ENCODE assay signal across 19 mouse cellular contexts in genomic region chr6:5230261-5230660, GRCm38 (mm10). TPM values are rescaled to one million over a fixed set of nuclear protein-coding genes. Genes with fewer than 3 reads are reported as not detected.
"Had no signal": no experiment of that assay in that cellular context is flagged by ENCODE, and none has a peak within 500 bp of the region (broad histone marks: within the 10 kb centered on the region; RNA-seq: fewer than 3 reads in every experiment).

No protein-coding gene starts in this region.

- H3K4me2 ChIP-seq: limb, embryonic 15.5 days; liver, embryonic 13.5 days; midbrain, embryonic 12.5 days; neural tube, embryonic 13.5 days; stomach, embryonic 15.5 days had no signal

- H3K4me1 ChIP-seq: limb, embryonic 15.5 days; midbrain, embryonic 12.5 days; neural tube, embryonic 13.5 days; stomach, embryonic 15.5 days had no signal

- ATAC-seq: intestine, embryonic 16.5 days; midbrain, embryonic 16.5 days had no signal

- H3K9me3 ChIP-seq: limb, embryonic 15.5 days; liver, embryonic 13.5 days; midbrain, embryonic 12.5 days; neural tube, embryonic 13.5 days; stomach, embryonic 15.5 days had no signal

- H3K4me3 ChIP-seq: limb, embryonic 15.5 days; liver, embryonic 13.5 days; midbrain, embryonic 12.5 days; neural tube, embryonic 13.5 days; stomach, embryonic 15.5 days had no signal

- H3K27ac ChIP-seq: limb, embryonic 15.5 days; liver, embryonic 13.5 days; midbrain, embryonic 12.5 days; neural tube, embryonic 13.5 days; stomach, embryonic 15.5 days had no signal

- H3K27me3 ChIP-seq: limb, embryonic 15.5 days; liver, embryonic 13.5 days; midbrain, embryonic 12.5 days; neural tube, embryonic 13.5 days; stomach, embryonic 15.5 days had no signal

- DNase-seq: layer of hippocampus, adult 9-11 months; layer of hippocampus, postnatal 36 days; liver, embryonic 13.5 days; lung, adult 18-20 months; retina, postnatal 1 day; right cerebral cortex, postnatal 14 days; thymus, postnatal 36 days had no signal

- H3K36me3 ChIP-seq: limb, embryonic 15.5 days; midbrain, embryonic 12.5 days; neural tube, embryonic 13.5 days; stomach, embryonic 15.5 days had no signal

- H3K9ac ChIP-seq: limb, embryonic 15.5 days; liver, embryonic 13.5 days; midbrain, embryonic 12.5 days; neural tube, embryonic 13.5 days; stomach, embryonic 15.5 days had no signal

RNA-seq across cellular contexts. Expression of gene Pon1, which starts 36.5 kb away (rescaled TPM):
- total RNA-seq: layer of hippocampus, postnatal 36 days; left cerebral cortex, adult 8-10 months; left cerebral cortex, postnatal 25 days; megakaryocyte-erythroid progenitor cell, adult 5-6 weeks had no signal
- polyA plus RNA-seq: intestine, embryonic 16.5 days; limb, embryonic 11.5 days; midbrain, embryonic 12.5 days; neural tube, embryonic 13.5 days; testis, adult 2 months; thymus, postnatal 0 days had no signal
